Mouse (Mus musculus): ENCODE results near the gene Cnpy1. TPM values are rescaled to one million over a fixed set of nuclear protein-coding genes. Genes with fewer than 3 reads are reported as not detected.

The Cnpy1 gene
- polyA plus RNA-seq, 1 experiment: not detected

GRCm38 (mm10) chr5:28174876-28175569 is 70.6 kb downstream of the Cnpy1 start:
- Histone ChIP-seq H3K4me3 (no peak overlapping the region), H3ac (ENCODE audit: control insufficient read depth, insufficient read length) (no peak overlapping the region), H3K27me3 (ENCODE audit: control insufficient read depth, insufficient read depth, insufficient read length) (peaks cover 47% of the 10 kb centered on the region)

GRCm38 (mm10) chr5:28174086-28174485 is 71.5 kb downstream of the Cnpy1 start:
- Histone ChIP-seq H3K4me3 (no peak overlapping the region), H3ac (ENCODE audit: control insufficient read depth, insufficient read length) (no peak overlapping the region), H3K79me2 (ENCODE audit: control insufficient read depth, insufficient read depth) (no peaks in the 10 kb centered on the region), H3K4me2 (ENCODE audit: low read depth) (no peak overlapping the region), H3K36me3 (ENCODE audit: control insufficient read depth, insufficient read depth) (no peaks in the 10 kb centered on the region), H3K27me3 (ENCODE audit: control insufficient read depth, insufficient read depth, insufficient read length) (peaks cover 57% of the 10 kb centered on the region)
- TF ChIP-seq REST (IDR thresholded peaks at IDR 0.05; ENCODE audit: insufficient read depth, insufficient read length): no peak
- no peak for TF ChIP-seq MYOD1 (IDR thresholded peaks at IDR 0.05; ENCODE audit: control insufficient read depth in 1 of 3, insufficient read length in 2 of 3, low read depth in 2 of 3)
- TF ChIP-seq USF1 (IDR thresholded peaks at IDR 0.05; ENCODE audit: low read depth): no peak

More at GRCm38 (mm10) chr5:28174876-28175569, 70.6 kb downstream of the Cnpy1 start:
- no peak overlapping the region for H3K4me2 ChIP-seq (ENCODE audit: low read depth)
- H3K79me2 ChIP-seq (ENCODE audit: control insufficient read depth, insufficient read depth): no peaks in the 10 kb centered on the region
- no peak for TF ChIP-seq MYOG (IDR thresholded peaks at IDR 0.05; ENCODE audit: control insufficient read depth in 1 of 3, insufficient read depth in 1 of 3, insufficient read length in 2 of 3, low read depth in 2 of 3)
- no peak for TF ChIP-seq SRF (IDR thresholded peaks at IDR 0.05; ENCODE audit: control insufficient read depth, insufficient read length, low read depth)
- no peak for TF ChIP-seq REST (IDR thresholded peaks at IDR 0.05; ENCODE audit: insufficient read depth, insufficient read length)
- TF ChIP-seq POLR2AphosphoS2 (IDR thresholded peaks at IDR 0.05; ENCODE audit: insufficient read length, low read depth): no peak
- TF ChIP-seq TCF3 (IDR thresholded peaks at IDR 0.05; ENCODE audit: insufficient read length, low read depth): no peak
- no peak for TF ChIP-seq E2F4 (IDR thresholded peaks at IDR 0.05; ENCODE audit: insufficient read depth)
- TF ChIP-seq USF1 (IDR thresholded peaks at IDR 0.05; ENCODE audit: low read depth): no peak
- no peak for TF ChIP-seq TCF12 (IDR thresholded peaks at IDR 0.05; ENCODE audit: insufficient read depth, poor library complexity, severe bottlenecking)
- TF ChIP-seq MYOD1 (IDR thresholded peaks at IDR 0.05; ENCODE audit: control insufficient read depth in 1 of 3, insufficient read length in 2 of 3, low read depth in 2 of 3): no peak
- no peak for TF ChIP-seq CEBPB (IDR thresholded peaks at IDR 0.05; ENCODE audit: insufficient read depth, poor library complexity, severe bottlenecking)
- TF ChIP-seq POLR2A (IDR thresholded peaks at IDR 0.05; ENCODE audit: insufficient read length, low read depth): no peak
- TF ChIP-seq MAX (IDR thresholded peaks at IDR 0.05; ENCODE audit: low read depth): no peak
- H3K36me3 ChIP-seq (ENCODE audit: control insufficient read depth, insufficient read depth): no peaks in the 10 kb centered on the region

- Histone ChIP-seq H3ac (ENCODE audit: control insufficient read depth, insufficient read length) (no peak overlapping the region), H3K36me3 (ENCODE audit: control insufficient read depth, insufficient read depth) (no peaks in the 10 kb centered on the region), H3K4me2 (ENCODE audit: low read depth) (no peak overlapping the region), H3K79me2 (ENCODE audit: control insufficient read depth, insufficient read depth) (no peaks in the 10 kb centered on the region), H3K27me3 (ENCODE audit: control insufficient read depth, insufficient read depth, insufficient read length) (peaks cover 61% of the 10 kb centered on the region), H3K4me3 (no peak overlapping the region)
- TF ChIP-seq TCF12 (IDR thresholded peaks at IDR 0.05; ENCODE audit: insufficient read depth, poor library complexity, severe bottlenecking) (no peak), TCF3 (IDR thresholded peaks at IDR 0.05; ENCODE audit: insufficient read length, low read depth) (no peak), USF1 (IDR thresholded peaks at IDR 0.05; ENCODE audit: low read depth) (no peak)
These were observed 71.9 kb downstream of the Cnpy1 start for GRCm38 (mm10) chr5:28173674-28174073.

GRCm38 (mm10) chr5:28172921-28173670 is 72.5 kb downstream of the Cnpy1 start:
- Histone ChIP-seq H3K27me3 (ENCODE audit: control insufficient read depth, insufficient read depth, insufficient read length) (peaks cover 66% of the 10 kb centered on the region), H3K4me2 (ENCODE audit: low read depth) (no peak overlapping the region), H3K4me3 (no peak overlapping the region), H3K36me3 (ENCODE audit: control insufficient read depth, insufficient read depth) (no peaks in the 10 kb centered on the region), H3ac (ENCODE audit: control insufficient read depth, insufficient read length) (no peak overlapping the region), H3K79me2 (ENCODE audit: control insufficient read depth, insufficient read depth) (no peaks in the 10 kb centered on the region)
- TF ChIP-seq TCF3 (IDR thresholded peaks at IDR 0.05; ENCODE audit: insufficient read length, low read depth): no peak
- no peak for TF ChIP-seq MAX (IDR thresholded peaks at IDR 0.05; ENCODE audit: low read depth)
- TF ChIP-seq CEBPB (IDR thresholded peaks at IDR 0.05; ENCODE audit: insufficient read depth, poor library complexity, severe bottlenecking): no peak
- TF ChIP-seq MYOG (IDR thresholded peaks at IDR 0.05; ENCODE audit: control insufficient read depth in 1 of 3, insufficient read depth in 1 of 3, insufficient read length in 2 of 3, low read depth in 2 of 3): no peak
- TF ChIP-seq TCF12 (IDR thresholded peaks at IDR 0.05; ENCODE audit: insufficient read depth, poor library complexity, severe bottlenecking): no peak
- TF ChIP-seq MYOD1 (IDR thresholded peaks at IDR 0.05; ENCODE audit: control insufficient read depth in 1 of 3, insufficient read length in 2 of 3, low read depth in 2 of 3): no peak
- TF ChIP-seq SRF (IDR thresholded peaks at IDR 0.05; ENCODE audit: control insufficient read depth, insufficient read length, low read depth): no peak
- TF ChIP-seq POLR2A (IDR thresholded peaks at IDR 0.05; ENCODE audit: insufficient read length, low read depth): no peak
- TF ChIP-seq USF1 (IDR thresholded peaks at IDR 0.05; ENCODE audit: low read depth): no peak
- no peak for TF ChIP-seq POLR2AphosphoS2 (IDR thresholded peaks at IDR 0.05; ENCODE audit: insufficient read length, low read depth)
- no peak for TF ChIP-seq REST (IDR thresholded peaks at IDR 0.05; ENCODE audit: insufficient read depth, insufficient read length)

Measured in myocyte (in vitro differentiated cells).